Mouse (Mus musculus): ENCODE measurements around the gene Pprc1. TPM values are rescaled to one million over a fixed set of nuclear protein-coding genes. Genes with fewer than 3 reads are reported as not detected.
A peak's percentile ranks its signal among the peaks of the same experiment; 100 is the strongest.

Pprc1 gene
- total RNA-seq, 1 experiment from 2014 or later: 32.9 TPM

DNA sequence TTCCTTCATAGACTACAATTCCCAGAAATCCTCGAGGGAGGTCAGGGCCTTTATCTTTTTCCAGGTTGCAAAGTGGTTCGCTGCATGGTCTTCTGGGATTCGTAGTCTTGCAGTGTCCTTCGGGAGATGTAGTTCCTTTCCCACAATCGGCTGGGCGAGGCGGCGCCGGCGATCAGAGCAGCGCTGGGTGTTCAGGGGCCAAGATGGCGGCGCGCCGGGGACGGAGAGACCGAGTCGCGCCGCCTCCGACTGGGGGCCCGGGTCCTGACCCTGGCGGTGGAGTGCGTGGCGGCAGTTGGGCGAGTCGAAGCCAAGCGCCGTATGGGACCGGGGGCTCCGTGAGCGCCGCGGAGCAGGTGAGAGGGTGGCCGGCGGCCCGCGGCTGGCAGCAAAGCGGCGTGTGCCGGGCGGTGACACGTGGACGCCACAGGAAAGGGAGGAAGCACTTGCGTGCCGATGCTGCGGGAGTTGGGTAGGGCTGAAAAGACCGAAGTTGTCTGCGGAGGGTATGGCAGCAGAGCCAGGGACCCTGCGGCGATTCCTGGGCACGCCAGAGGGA lies 11.8 kb downstream of the Pprc1 start:
- DNase-seq: peak; percentile 95

DNA sequence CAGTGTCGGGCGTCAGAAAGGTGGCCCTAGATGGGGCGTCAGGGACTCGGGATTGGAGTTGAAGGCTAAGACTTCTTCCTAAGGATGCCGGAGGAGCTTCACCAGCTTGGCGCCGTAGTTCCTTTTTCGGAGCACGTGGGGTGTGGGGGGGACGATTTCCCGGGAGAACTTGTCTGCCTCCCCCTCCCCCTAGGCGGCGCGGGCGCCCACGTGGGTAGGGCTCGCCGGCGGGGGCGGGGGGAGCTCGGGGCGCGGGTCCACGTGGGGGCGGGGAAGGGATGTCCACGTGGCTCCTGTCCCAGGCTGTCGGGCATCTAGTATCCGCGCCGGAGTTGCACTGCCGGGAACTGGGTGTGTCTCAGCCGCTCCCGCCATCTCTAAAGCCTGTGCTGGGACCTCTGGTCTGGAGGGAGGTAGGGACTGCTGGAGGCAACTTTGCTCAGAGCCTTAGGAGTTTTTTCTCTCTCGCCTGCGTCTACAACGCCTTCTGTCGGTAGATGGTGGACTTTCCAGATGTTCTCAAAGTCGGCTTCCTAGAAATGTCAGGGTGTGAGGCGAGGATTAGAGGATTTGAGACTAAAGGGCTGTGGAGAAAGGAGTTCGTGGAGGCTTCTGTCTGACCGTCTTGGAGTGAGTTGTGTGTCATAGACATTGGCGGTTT lies 12.4 kb downstream of the Pprc1 start:
- DNase-seq: peak; percentile 92

DNA sequence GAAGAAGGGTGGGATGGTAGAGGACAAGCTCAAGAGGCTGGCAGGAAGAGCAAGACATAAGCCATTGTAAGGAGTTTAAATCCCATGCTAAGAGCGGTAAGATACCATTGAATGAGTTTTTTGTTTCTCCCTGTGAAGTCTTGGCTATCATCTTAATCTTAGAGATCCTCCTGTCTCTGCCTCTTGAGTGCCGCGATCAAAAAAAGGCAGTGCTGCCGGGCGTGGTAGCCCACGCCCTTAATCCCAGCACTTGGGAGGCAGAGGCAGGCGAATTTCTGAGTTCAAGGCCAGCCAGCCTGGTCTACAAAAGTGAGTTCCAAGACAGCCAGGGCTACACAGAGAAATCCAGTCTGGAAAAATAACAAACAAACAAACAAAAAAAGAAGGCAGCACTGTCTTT lies 13.8 kb downstream of the Pprc1 start:
- DNase-seq: no peak

DNA sequence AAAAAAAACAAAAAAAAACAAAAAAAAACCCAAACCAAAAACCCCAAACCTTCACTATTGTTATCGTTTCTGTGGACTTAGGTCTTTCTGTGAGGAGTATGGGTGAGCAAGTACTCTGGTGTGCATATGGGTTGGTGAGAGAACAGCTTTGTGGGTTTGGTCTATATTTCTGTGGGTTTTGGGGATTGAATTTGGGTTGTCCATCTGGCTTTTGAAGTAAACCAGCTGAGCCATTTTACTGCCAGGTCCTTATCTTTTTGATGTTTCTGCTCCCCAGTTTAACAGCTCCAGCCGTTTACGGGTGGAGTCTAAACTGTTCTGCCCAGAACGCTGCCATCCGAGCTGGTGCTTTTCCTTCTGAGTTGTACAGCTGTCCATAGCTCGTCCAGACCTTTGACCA lies 16.2 kb downstream of the Pprc1 start:
- no peak for DNase-seq

DNA sequence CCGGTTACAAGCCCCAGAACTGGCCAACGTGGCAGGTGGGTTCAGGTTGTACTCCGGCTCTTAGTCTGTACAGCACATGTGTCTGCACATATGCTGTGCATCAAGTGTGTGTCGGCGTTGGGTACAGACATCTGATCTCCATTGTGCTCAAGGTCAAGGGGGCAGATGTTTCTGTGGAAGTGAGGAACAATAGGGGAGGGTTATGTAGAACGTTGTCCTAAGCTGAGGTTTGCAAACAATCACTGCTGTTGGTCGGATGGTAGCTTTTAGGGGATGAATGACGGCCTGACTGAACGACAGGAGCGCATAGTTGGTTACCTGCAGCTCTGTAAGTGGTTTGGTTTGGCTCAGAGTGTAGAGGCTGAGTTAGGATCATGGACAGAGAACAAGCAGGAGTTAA lies 23.4 kb downstream of the Pprc1 start:
- no peak for DNase-seq

DNA sequence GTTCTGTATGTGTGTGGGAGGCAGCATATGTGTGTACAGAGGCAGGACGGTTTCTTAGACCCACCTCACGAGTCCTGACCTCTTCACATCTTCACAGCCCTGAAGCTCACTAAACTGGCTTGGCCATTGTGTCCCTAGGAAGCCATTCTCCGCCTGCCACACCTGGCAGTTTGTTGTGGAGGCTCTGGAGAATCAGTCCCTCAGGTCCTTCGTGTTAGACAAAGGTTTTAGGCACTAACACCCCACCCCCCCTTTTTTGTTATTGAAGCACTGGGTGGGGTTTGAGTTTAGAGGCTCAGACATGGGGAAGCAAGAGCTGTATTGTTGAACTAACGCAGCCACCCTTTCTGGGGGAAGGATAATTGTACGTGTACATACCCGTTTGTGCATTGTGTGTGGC lies 28.6 kb downstream of the Pprc1 start:
- no peak for DNase-seq

DNA sequence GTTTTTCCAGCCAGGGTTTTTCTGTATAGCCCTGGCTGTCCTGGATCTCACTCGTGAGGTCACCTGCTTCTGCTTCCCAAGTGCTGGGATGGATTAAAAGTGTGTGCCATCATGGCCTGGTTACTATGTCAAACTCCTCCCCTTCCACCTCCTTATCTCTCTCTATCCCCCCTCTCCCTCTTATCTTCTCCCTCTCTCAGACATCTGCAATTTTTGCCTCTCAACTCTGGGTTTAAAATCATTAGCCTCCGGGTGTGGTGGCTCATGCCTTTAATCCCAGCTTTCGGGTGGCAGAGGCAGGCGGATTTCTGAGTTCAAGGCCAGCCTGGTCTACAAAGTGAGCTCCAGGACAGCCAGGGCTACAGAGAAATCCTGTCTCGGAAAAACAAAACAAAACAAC lies 29.6 kb downstream of the Pprc1 start:
- no peak for DNase-seq

DNA sequence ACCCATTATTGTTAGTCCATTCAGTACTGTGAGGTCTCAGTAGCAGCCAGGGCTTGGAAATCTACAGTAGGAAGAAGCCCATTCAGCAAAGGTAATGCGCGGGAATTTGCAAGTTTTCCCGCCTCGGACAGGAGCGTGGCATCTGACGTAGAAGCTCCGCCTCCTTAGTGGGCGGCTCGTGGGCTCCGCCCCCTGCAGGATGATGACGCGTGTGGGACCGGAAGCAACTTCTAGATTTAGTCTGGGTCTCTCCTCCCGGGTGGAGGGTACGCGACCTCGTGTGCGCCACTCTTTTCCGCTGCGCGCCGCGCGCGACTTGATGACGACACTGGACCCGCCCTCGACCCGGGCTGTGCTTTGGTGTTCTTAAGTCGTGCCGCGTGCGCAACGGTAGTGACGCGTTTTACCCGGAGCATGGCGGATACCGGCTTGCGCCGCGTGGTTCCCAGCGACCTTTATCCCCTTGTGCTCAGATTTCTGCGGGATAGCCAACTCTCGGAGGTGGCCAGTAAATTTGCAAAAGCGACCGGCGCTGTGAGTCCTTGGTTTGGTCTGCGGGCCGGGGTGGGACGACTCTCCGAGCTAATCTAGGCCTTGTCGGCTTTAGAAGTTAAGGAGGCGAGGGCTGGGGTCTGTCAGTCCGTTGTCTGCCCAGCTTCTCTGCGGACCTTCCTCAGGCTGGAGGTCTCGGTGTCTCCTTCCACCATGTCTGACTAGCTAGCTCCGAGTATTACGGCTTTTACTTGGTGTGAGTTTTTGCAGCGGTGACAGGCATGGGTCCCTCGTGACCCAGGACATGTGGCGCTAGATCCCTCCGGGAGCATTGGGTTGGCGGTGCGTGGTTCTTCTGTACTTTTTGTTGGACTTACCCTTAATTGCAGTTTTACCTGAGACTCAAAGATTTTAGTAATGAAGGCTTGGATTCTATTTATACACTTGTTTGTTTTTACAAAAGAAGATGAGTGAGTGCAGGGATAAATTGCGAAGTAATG lies 31.2 kb downstream of the Pprc1 start, which contains the start of gene Nolc1:
Gene Nolc1, plus strand, starts transcription at position 248 of the 992 bp plus-strand sequence.
- peak; percentile 100 for DNase-seq

DNA sequence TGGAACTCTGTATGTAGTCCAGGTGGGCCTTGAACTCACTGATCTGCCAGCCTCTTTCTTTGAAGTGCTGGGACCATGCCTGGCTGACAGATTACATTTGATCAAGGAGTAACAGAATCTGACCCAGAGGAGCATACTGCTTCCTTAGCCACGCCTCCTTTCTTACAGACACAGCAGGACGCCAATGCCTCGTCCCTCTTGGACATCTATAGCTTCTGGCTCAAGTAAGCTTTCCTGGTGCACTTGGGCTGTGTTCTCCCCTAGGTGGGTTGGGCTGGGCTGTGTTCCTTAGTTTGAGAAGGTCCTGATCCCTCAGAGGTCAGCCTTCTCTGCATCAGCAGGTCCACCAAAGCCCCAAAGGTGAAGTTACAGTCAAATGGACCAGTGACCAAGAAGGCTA lies 33.8 kb downstream of the Pprc1 start:
- no peak for DNase-seq

DNA sequence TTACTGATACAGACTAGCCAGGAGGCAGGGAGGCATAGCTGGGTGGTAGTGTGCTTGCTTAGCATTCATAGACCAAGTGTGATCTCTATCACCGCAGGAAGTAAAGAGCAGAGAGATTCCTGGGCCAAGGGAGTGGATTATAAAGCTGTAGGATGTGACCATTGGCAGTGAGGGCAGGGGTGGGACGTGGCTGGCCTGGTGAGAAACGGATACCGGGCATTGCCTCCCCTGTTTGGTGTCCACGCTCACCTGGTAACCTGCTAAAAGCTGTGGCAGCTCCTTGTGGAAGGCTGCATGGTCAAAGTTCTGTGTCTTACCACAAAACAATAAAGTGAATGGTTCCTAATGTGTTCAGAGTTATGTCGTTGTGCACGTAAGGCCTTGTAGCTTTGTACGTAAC lies 40.5 kb downstream of the Pprc1 start:
- no peak for DNase-seq

DNA sequence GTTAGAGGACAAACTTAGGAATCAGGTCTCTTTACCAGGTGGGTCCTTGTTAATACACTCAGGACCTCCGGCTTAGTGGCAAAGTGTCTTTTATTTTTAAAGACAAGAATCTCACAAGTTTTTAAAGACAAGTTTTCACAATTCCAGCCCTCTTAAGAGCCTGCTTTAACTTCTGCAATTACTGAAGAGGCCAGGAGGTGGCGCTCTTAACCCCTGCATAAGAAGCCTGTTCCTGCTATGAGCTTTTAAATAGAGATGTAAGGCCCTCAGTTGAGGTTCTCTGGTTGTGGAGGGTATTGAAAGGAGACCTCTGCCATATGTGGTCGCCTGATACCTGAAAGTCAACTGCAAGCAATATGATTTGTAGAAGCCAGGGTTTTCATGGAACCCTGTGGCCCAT lies 41.7 kb downstream of the Pprc1 start:
- peak; percentile 74 for DNase-seq

DNA sequence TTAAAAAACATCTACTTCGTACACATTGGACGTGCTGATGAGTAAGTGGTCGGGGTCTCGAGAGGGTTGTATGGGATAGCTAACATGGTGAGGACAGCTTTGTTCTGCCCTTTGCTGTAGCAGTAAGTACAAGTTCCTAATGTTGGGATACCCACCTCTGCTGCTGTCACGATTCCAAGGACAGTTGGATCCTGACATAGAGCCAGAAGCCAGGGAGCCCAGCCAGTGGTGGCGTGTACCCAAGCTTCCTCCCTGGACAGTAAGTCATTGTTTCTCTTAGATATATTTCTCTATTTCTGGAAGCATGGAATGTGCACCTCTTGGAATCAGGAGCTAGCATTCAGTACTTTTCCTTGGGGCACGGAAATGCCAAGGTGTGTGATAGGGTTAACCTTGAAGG lies 43.2 kb downstream of the Pprc1 start:
- peak; percentile 41 for DNase-seq

DNA sequence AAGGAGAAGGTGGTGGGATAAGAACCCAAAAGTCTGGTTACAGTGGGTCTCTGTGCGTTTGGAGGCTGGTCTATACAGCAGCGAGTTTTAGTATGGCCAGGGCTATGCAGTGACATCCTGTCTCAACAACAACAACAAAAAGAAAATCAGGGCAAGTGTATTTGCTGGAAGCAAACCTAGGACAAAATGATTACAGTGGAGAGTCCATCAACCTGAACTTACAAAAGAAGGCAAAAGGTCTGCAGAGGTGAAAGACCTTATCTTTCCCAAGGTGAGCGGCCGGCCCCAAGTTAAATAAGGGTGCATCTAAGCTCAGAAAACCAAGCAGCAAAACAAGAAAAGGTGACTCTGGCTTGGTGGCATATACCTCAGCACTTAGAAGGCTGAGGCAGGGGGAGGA lies 47.0 kb downstream of the Pprc1 start:
- no peak for DNase-seq

DNA sequence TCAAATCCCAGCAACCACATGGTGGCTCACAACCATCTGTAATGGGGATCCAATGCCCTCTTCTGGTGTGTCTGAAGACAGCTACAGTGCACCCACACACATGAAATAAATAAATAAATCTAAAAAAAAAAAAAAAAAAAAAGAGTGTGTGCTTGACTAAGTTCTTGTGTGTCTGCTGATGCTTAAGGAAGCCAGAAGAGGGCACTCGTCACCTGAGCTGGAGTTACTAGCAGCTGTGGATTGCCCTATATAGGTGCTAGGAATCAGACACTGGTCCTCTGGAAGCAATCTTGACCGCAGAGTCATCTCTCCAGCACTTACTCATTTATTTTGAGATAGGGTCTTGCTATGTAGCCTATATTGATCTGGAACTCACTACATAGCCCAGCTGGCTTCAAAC lies 49.5 kb downstream of the Pprc1 start:
- DNase-seq: no peak

DNA sequence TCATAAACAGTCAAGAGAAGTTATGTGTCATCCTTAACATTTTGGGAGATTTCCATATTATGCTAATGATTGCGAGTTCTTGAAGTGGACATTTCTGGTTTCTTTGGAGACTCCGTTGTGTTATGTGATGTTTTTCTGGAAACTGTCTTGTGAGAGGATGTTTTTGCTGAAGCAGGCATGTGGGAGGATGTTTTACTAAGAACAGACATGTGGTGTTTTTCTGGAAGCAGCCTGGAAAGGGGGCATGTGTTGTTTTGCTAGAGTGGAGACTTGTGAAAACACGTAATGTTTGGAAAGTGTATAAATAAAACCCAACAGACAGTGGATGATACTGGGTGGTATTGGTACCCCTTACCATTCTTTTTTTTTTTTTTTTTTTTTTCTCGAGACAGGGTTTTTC lies 50.6 kb downstream of the Pprc1 start:
- no peak for DNase-seq

DNA sequence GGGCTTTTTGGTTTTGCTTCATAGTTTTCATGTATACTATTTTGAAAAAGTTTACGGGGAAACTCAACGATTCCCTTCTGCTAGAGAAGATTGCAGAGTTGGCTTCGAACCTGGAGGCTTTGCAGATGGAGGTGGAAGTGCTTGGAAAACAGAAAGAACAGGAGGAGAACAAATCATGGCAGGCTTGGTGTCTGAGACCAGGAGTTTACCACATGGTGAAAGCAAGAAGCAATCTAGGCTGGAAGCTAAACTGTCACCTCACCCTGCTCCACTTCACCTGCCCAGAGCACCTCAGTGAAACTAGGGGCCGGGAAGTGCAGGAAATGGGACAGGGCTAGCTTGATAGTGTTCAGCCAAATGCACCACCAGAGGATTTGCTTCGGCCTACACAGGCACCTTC lies 51.7 kb downstream of the Pprc1 start:
- no peak for DNase-seq

DNA sequence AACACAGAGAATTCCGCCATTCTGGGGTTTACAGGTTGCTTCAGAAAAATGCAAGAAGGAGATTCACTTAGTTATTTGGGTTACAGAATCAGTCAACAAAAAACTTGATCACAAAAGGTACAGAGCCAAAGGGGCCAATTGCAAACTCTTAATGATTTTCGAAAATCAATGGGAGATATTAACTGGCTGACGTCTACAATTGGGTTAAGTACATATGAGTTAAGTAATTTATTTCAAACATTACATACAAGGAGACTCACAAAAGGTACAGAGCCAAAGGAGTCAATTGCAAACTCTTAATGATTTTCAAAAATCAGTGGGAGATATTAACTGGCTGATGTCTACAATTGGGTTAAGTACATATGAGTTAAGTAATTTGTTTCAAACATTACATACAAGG lies 54.9 kb downstream of the Pprc1 start:
- DNase-seq: no peak

DNA sequence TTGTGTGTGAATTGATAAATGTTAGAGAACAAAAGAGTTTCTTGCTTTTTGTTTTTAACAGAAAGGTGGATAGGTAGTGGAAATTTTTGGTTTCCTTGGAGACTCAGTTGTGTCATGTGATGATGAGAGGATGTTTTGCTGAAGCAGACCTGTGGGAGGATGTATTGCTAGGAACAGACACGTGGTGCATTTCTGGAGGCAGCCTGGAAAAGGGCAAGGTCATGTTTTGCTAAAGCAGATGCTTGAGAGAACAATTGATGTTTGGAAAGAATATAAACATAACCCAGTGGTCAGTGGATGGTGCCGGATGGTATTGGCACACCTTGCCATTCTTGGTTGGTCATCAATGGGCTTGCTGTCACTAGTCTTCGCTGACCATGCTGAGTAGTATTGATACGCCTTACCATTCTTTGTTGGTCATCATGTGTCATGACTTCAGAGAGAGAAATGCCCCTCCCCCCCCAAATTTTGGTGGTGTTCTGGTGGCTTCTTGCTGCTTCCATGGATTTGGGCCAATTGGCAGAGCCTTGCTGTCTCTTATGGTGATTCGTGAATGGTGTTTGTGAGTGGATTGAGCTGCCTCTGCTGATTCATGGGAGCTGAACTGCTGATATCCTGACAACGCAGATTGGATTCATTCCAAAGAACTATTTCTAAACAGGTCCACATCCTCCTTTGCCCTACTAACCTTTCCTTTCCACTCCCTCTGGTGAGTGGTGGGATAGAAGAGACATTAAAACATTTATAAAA lies 58.9 kb downstream of the Pprc1 start:
- peak; percentile 75 for DNase-seq

DNA sequence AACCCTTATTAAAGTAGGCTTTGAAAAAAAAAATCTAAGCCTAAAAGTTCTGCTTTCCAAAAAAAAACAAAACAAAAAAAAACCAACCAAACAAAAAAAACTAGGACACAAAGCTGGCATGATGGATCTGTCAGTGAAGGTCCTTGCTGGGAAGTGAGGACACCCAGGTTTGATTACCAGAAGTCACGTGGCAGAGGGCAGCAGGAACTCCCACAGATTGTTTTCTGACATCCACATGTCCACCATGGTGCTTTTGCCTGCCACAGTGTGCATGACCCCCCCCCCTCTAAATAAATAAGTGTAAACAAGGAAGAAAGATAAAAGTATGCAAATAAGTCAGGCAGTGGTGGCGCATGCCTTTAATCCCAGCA lies 59.5 kb downstream of the Pprc1 start:
- no peak for DNase-seq

DNA sequence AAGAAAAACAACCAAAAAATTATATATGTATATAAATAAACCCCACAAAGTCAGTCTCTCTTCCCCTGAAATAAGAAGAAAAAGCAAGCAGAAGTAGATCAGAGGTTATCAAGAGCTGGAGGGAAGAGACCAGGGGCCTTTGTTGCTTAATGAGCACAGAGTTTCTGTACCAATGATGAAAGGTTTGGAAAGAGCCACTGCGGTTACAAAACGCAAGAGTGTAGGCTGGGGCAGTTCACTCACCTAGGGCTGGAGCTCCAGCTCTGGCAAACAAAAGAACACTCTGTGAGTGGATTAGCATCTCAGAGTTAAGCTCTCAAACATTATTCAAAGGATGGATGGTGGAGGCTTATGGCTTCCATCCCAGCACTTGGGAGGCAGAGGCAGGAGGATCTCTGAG lies 65.5 kb downstream of the Pprc1 start:
- DNase-seq: no peak

DNA sequence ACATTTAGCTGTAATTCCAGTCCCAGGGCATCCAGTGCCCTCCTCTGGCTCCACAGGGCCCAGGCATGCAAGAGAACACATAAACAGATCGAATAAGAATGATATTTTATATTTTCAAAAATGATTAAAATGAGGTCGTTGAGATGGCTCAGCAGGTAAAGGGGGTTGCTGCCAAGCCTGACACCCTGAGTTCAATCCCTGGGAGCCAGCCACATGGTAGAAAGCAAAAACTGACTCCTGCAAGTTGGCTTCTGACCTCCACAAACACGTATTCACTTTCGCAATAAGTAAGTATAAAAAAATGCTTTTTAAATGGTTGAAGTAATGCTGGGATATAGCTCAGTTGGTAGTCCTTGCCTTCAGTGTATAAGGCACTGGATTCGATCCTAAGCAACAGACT lies 66.1 kb downstream of the Pprc1 start:
- no peak for DNase-seq

DNA sequence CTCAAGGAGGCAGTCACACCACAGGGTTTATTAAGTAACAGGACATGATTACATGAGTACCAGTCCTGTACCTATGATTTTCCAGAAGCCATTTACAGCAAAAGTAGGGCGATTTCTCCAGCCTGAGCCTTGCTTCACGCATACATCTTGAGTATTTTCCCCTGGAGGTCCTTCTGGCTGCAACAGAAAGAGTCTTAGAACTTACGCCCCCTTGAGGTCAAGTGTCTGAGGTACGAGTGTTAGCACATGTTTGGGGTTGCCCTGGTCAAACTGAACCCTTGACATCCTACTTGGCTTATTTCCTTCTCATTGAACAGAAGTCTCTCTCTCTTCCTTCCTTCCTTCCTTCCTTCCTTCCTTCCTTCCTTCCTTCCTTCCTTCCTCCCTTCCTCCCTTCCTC lies 69.9 kb downstream of the Pprc1 start:
- no peak for DNase-seq

DNA sequence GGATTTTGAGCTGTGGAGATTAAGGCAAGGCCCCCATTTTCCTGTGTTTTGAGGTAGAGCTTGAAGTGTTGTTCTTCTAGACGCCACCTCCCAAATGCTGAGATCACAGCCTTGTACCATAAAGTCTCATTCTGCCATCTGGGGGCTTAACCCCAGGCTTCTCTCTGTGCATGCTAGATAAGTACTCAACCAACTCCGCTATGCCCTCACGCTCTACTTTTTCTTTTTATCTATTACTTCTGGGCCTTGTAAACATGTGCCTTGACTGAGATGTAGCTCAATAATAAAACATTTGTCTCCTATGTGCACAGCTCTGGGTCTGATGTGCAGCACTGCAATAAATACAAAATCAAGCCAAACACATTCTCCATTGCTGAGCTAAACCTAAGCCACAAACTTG lies 74.8 kb downstream of the Pprc1 start:
- DNase-seq: no peak

Data from adrenal gland, postnatal 14 days (tissue).